Mouse (Mus musculus): ENCODE data around the gene Gmeb2.

DNA sequence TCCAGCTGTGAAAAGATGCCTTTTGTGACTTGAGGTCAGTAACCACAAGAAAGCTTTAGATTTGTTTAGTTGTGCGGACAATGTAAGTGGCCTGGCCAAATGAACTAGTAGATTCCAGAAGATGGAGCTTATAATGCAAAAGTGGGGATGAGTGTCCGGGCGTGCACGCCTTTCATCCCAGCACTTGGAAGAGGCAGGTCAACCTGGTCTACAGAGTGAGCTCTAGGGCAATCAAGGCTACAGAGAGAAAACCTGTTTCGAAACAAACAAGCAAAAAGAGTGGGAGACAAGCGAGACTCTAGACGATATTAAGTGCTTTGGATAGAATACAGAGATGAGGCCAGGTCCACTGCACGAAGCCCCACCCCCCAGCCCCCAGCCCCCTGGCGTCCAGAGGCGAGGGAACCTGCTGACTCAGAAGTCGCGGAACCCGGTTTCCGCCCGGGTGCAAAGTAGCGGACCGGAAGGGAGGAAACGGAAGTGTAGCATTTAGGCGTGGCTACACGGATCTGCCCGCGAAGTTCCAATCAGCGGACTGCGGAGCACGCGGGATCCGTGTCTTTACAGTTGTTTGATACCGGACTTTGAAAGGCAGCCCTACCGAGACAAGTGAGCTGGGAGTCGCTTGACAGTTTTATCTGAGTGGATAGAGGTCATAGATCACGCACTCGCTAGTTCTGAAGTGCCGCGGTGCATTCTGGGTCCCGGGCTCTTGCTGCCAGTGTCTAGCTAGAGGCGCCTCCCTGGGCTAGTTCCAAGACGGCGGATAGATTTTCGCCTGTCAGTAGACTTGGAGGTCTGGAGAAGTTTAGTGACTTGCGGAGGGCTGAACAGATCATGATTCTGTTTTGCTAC lies 31.6 kb upstream of the Gmeb2 start, which contains the start of gene Rtel1:
- TF ChIP-seq CTCF (IDR thresholded peaks at IDR 0.05; ENCODE audit: control insufficient read depth, insufficient read depth, low read length) (no peak), POLR2A (IDR thresholded peaks at IDR 0.05; ENCODE audit: borderline replicate concordance, control insufficient read depth, low read depth, low read length) (peak; percentile 43; the same call in 1 of the 2 replicates)
